Mouse (Mus musculus) kidney, postnatal 0 days (tissue): ENCODE results near the gene Ubr4. TPM values are rescaled to one million over a fixed set of nuclear protein-coding genes. Genes with fewer than 3 reads are reported as not detected.
A peak's percentile ranks its signal among the peaks of the same experiment; 100 is the strongest.

Source experiments
- ATAC-seq: fragments of 200-750 bp; cut with Nextera tagmentation; replicated peaks from 2 replicates; pipeline ENCODE4 v1.8.0; 2017; ENCODE audit warnings: low read depth, moderate number of reproducible peaks, moderate TSS enrichment, moderate library complexity; ENCODE audit not compliant: low FRiP score
- DNase-seq: peaks from one replicate; pipeline ENCODE4 v3.0.0-alpha.2; 2016; ENCODE audit warnings: low spot score
- H3K27ac ChIP-seq: fragments of 300-500 bp; sonication (generic); 2 replicates; pipeline ENCODE4 v1.5.1; 2014; ENCODE audit warnings: mild to moderate bottlenecking
- H3K27me3 ChIP-seq: fragments of 300-500 bp; sonication (generic); 2 replicates; pipeline ENCODE4 v1.6.1; 2014; ENCODE audit warnings: low read length, mixed read lengths; ENCODE audit not compliant: insufficient read depth
- H3K36me3 ChIP-seq: fragments of 300-500 bp; sonication (generic); 2 replicates; pipeline ENCODE4 v1.6.1; 2014; ENCODE audit warnings: low read length, mixed read lengths; ENCODE audit not compliant: insufficient read depth
- H3K4me1 ChIP-seq: fragments of 300-500 bp; sonication (generic); replicated peaks from 2 replicates; pipeline ENCODE4 v1.6.1; 2014; ENCODE audit warnings: antibody characterized with exemption, low read length, mixed read lengths; ENCODE audit not compliant: insufficient read depth
- H3K4me2 ChIP-seq: fragments of 300-500 bp; sonication (generic); 2 replicates; pipeline ENCODE4 v1.6.1; 2014; ENCODE audit warnings: mild to moderate bottlenecking, low read length, moderate library complexity, mixed read lengths
- H3K4me3 ChIP-seq: fragments of 300-500 bp; sonication (generic); replicated peaks from 2 replicates; pipeline ENCODE4 v1.5.1; 2014; ENCODE audit warnings: low read depth, low read length
- H3K9ac ChIP-seq: fragments of 300-500 bp; sonication (generic); 2 replicates; pipeline ENCODE4 v1.6.1; 2014; ENCODE audit warnings: low read depth, low read length
- H3K9me3 ChIP-seq: fragments of 300-500 bp; sonication (generic); replicated peaks from 2 replicates; pipeline ENCODE4 v1.6.1; 2016; ENCODE audit warnings: low read length, inconsistent platforms, mixed read lengths
- CTCF ChIP-seq: IDR thresholded peaks from 2 replicates; pipeline ENCODE4 v1.5.1; 2016; ENCODE audit warnings: antibody characterized with exemption, low read depth, mild to moderate bottlenecking, moderate library complexity
- WGBS: fragments of 180-500 bp; shearing (Covaris S2); extraction: QIAGEN DNeasy Blood & Tissue Kit; methylation state at CpG from one replicate; pipeline ENCODE4 v1.1.7; 2014; 5-methylcytosine and 5-hydroxymethylcytosine counted together
- polyA plus RNA-seq: library from polyadenylated mRNA; unstranded; fragments of >200 nt; fragmentation: Nextera tagmentation; extraction: Ambion mirVana; gene quantifications from 2 replicates; pipeline ENCODE4 v1.2.1, GENCODE M21; 2015

The Ubr4 gene
- polyA plus RNA-seq, 1 experiment from 2014 or later = 46.2 TPM

DNA sequence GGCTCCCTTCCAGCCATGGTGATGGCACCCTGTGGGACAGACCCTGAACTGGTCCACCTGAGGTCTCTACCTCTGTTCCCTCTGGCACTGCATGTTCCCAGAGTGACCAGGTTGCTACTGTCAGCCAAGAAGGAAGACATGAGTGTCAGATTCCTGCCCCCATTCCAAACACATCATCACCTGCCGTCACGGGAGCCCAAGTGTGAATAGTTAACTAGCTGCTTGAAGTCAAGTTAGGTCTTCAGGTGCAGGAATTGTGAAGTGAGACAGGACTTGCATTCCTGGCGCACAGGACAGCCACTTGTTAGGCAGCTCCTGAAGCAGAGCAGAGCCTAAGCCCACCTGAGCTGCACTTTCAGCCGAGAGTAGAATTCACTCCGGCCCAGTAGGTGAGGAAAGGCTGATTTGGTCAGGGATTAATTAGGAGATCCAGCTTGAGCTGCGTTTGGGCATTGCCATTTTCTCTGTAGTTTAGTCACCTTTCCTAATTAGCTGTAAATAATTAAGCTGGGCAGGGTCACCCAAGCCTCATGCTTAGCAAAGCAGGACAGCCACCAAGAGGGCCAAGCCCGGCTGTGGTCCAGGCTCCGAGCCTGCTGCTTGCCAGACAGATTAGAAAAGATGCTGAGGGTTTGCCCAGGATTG is 131.2 kb downstream of the Ubr4 start:
- no peak overlapping the region for H3K4me2 ChIP-seq
- peaks cover 62% of the 10 kb centered on the region for H3K36me3 ChIP-seq
- WGBS = 61% methylated on average over 8 of the region's 8 CpGs
- no peak for TF ChIP-seq CTCF
- ATAC-seq = peak; percentile 57; the same call in 1 of the 2 replicates
- DNase-seq = peak; percentile 19
- H3K9me3 ChIP-seq = no peaks in the 10 kb centered on the region
- no peaks in the 10 kb centered on the region for H3K27me3 ChIP-seq
- no peak overlapping the region for H3K9ac ChIP-seq
- H3K27ac ChIP-seq = peak overlapping the region; percentile 70
- H3K4me1 ChIP-seq = 0 out of 2 replicates have a peak, but pooled peaks cover 2% of the 10 kb centered on the region
- no peak overlapping the region for H3K4me3 ChIP-seq

DNA sequence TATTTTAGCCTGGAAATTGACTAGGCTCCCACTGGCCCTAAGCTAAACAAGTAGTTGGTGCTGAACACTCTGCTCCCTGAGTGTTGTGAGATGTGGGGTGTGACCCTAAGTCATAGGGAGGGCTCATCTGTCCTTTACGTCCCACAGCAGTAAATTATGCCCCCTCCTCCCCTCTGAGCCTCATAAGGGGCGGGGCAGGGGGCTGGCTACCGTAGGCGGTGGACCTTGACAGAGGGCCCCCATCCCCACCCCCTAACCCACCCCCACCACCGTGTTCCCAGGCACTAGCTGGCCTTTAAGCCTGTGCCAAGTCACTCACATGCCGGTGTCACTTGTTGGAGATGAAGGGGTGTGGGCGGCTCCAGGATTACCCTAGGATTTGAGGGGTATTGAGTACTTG is 132.1 kb downstream of the Ubr4 start:
- Histone ChIP-seq H3K9ac (no peak overlapping the region), H3K4me1 (0 out of 2 replicates have a peak, but pooled peaks cover 2% of the 10 kb centered on the region), H3K36me3 (peaks cover 64% of the 10 kb centered on the region), H3K27me3 (no peaks in the 10 kb centered on the region), H3K27ac (peak overlapping the region; percentile 70; the same call in 1 of the 2 replicates), H3K4me2 (no peak overlapping the region), H3K4me3 (no peak overlapping the region), H3K9me3 (no peaks in the 10 kb centered on the region)
- DNase-seq (no peak), ATAC-seq (no peak)
- 37% methylated on average over 7 of the region's 7 CpGs for WGBS
- TF ChIP-seq CTCF = no peak

- 39% methylated on average over 10 of the region's 10 CpGs for WGBS
- no peak overlapping the region for H3K4me2 ChIP-seq
- no peaks in the 10 kb centered on the region for H3K27me3 ChIP-seq
- peaks cover 65% of the 10 kb centered on the region for H3K36me3 ChIP-seq
- no peak overlapping the region for H3K27ac ChIP-seq
- DNase-seq = no peak
- 0 out of 2 replicates have a peak, but pooled peaks cover 2% of the 10 kb centered on the region for H3K4me1 ChIP-seq
- no peak overlapping the region for H3K4me3 ChIP-seq
- no peak for TF ChIP-seq CTCF
- no peak overlapping the region for H3K9ac ChIP-seq
- ATAC-seq = no peak
- no peaks in the 10 kb centered on the region for H3K9me3 ChIP-seq
Measured at GRCm38 (mm10) chr4:139487085-139487484, 134.7 kb downstream of the Ubr4 start.

DNA sequence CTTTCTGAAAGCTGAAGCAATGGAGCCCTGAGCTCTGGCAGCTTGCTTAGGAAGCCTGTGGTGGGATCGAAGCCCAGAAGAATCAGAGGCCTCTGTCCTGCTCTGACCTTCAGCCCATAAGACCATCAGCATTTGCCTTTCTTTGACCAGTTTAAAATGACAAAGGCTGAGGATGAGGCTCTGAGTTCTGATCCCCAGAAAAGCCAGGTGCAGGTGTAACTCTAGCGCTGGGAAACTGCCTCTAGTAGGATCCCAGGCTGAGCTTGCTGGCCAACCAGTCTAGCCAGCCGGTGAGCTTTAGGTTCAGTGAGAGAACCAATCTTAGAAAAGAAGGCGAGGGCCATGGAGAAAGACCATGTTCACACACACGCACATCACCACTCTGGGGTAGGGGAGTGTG is 135.9 kb downstream of the Ubr4 start:
- 96% methylated on average over 5 of the region's 5 CpGs for WGBS
- H3K4me2 ChIP-seq = no peak overlapping the region
- H3K36me3 ChIP-seq = peaks cover 56% of the 10 kb centered on the region
- H3K9me3 ChIP-seq = no peaks in the 10 kb centered on the region
- no peak overlapping the region for H3K4me3 ChIP-seq
- no peak overlapping the region for H3K27ac ChIP-seq
- H3K4me1 ChIP-seq = no peaks in the 10 kb centered on the region
- no peak for TF ChIP-seq CTCF
- no peak for ATAC-seq
- H3K9ac ChIP-seq = no peak overlapping the region
- no peaks in the 10 kb centered on the region for H3K27me3 ChIP-seq
- DNase-seq = no peak

- Histone ChIP-seq H3K36me3 (peaks cover 50% of the 10 kb centered on the region), H3K27ac (no peak overlapping the region), H3K4me1 (no peaks in the 10 kb centered on the region), H3K4me2 (no peak overlapping the region), H3K9ac (no peak overlapping the region), H3K4me3 (no peak overlapping the region), H3K27me3 (no peaks in the 10 kb centered on the region), H3K9me3 (no peaks in the 10 kb centered on the region)
- no peak for TF ChIP-seq CTCF
- DNase-seq (no peak), ATAC-seq (no peak)
- 95% methylated on average over 1 of the region's 1 CpGs for WGBS
Measured at GRCm38 (mm10) chr4:139489946-139490345, 137.5 kb downstream of the Ubr4 start.

- ATAC-seq (no peak), DNase-seq (no peak)
- H3K4me2 ChIP-seq = no peak overlapping the region
- no peaks in the 10 kb centered on the region for H3K27me3 ChIP-seq
- 80% methylated on average over 11 of the region's 11 CpGs for WGBS
- no peak overlapping the region for H3K27ac ChIP-seq
- no peaks in the 10 kb centered on the region for H3K9me3 ChIP-seq
- no peak overlapping the region for H3K9ac ChIP-seq
- peaks cover 45% of the 10 kb centered on the region for H3K36me3 ChIP-seq
- no peaks in the 10 kb centered on the region for H3K4me1 ChIP-seq
- TF ChIP-seq CTCF = no peak
- no peak overlapping the region for H3K4me3 ChIP-seq
Measured at GRCm38 (mm10) chr4:139490413-139491055, 138.1 kb downstream of the Ubr4 start.
